Mouse (Mus musculus): ENCODE results near the gene Lrrc39.

The Lrrc39 gene

GRCm38 (mm10) chr3:116614295-116614892 lies 51.6 kb downstream of the Lrrc39 start, which contains the start of gene Trmt13:
Gene Trmt13, minus strand, starts transcription at chr3:116614587.
- DNase-seq: no peak

- DNase-seq: no peak
Measured at GRCm38 (mm10) chr3:116615318-116616068, 52.7 kb downstream of the Lrrc39 start.

GRCm38 (mm10) chr3:116618855-116619254 lies 56.1 kb downstream of the Lrrc39 start:
- DNase-seq: no peak

GRCm38 (mm10) chr3:116620636-116621370 lies 58.0 kb downstream of the Lrrc39 start:
- no peak for DNase-seq

- DNase-seq: no peak
Measured at GRCm38 (mm10) chr3:116622641-116623040, 59.9 kb downstream of the Lrrc39 start.

- DNase-seq: no peak
Measured at GRCm38 (mm10) chr3:116631459-116631858, 68.7 kb downstream of the Lrrc39 start.
